Mouse (Mus musculus) cerebellum, adult 2 months (tissue): ENCODE data around the gene Mybpc2. TPM values are rescaled to one million over a fixed set of nuclear protein-coding genes. Genes with fewer than 3 reads are reported as not detected.

ENCODE experiments used
- DNase-seq, 2 experiments: peaks; one replicate each; pipeline ENCODE4 v3.0.0; 2021
- H3K27ac ChIP-seq: fragments of 200-500 bp; 2 replicates; pipeline ENCODE4 v1.5.1; 2012; ENCODE audit warnings: low read length, control low read depth, inconsistent platforms; ENCODE audit not compliant: insufficient read depth
- H3K27me3 ChIP-seq: fragments of 200-500 bp; 2 replicates; pipeline ENCODE4 v1.6.1; 2012; ENCODE audit warnings: inconsistent platforms, mild to moderate bottlenecking, low read length, moderate library complexity; ENCODE audit not compliant: control insufficient read depth, insufficient read depth
- H3K4me1 ChIP-seq: fragments of 200-500 bp; 2 replicates; pipeline ENCODE4 v1.6.1; 2011; ENCODE audit warnings: low read length; ENCODE audit not compliant: control insufficient read depth, insufficient read depth
- H3K4me3 ChIP-seq: fragments of 200-500 bp; replicated peaks from 2 replicates; pipeline ENCODE3; 2011; ENCODE audit warnings: mild to moderate bottlenecking, low read depth, low read length, control low read depth; ENCODE audit not compliant: insufficient read depth
- CTCF ChIP-seq: fragments of 200-500 bp; IDR thresholded peaks from 2 replicates; pipeline ENCODE4 v1.5.1; 2011; ENCODE audit warnings: low read depth, mild to moderate bottlenecking, control low read depth, low read length, moderate library complexity, borderline replicate concordance; ENCODE audit not compliant: insufficient read depth
- POLR2A ChIP-seq: fragments of 200-500 bp; IDR thresholded peaks from 2 replicates; pipeline ENCODE4 v1.6.1; 2011; ENCODE audit warnings: low read length, control low read depth, borderline replicate concordance; ENCODE audit not compliant: insufficient read depth
- WGBS: fragments of 180-500 bp; shearing (Covaris S2); methylation state at CpG from one replicate; pipeline ENCODE4 v1.1.7; 2018; 5-methylcytosine and 5-hydroxymethylcytosine counted together
- polyA plus RNA-seq: library from polyadenylated mRNA; depleted of rRNA; stranded (reverse); fragments of >200 nt; gene quantifications from 2 replicates; pipeline ENCODE4 v1.2.3, GENCODE M21; 2012

Gene Mybpc2
- polyA plus RNA-seq, 1 experiment = 0.18 TPM

DNA sequence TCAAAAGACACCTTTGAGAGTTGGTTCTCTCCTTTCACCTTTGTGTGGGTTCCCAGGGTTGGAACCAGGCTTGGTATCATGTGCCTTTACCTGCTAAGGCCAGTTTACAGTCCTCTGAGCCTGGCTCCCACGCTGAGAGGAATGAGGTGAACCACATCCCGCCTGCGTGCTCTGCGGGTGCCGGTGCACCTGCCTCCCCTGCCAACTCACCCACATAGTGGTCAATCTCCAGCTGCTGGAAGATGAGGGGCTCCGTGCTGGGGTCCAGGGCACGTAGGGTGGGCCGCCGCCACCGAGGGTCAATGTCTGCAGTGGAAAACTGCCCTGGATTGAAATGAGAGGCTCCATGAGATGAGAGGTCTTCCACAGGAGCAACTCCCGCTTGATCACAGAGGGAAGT lies 18.1 kb upstream of the Mybpc2 start:
- no peak for DNase-seq
- 95% methylated on average over 11 of the region's 11 CpGs for WGBS
- Histone ChIP-seq H3K27me3 (no peaks in the 10 kb centered on the region), H3K27ac (no peak overlapping the region), H3K4me1 (peaks cover 13% of the 10 kb centered on the region), H3K4me3 (no peak overlapping the region)
- TF ChIP-seq POLR2A (no peak), CTCF (no peak)

DNA sequence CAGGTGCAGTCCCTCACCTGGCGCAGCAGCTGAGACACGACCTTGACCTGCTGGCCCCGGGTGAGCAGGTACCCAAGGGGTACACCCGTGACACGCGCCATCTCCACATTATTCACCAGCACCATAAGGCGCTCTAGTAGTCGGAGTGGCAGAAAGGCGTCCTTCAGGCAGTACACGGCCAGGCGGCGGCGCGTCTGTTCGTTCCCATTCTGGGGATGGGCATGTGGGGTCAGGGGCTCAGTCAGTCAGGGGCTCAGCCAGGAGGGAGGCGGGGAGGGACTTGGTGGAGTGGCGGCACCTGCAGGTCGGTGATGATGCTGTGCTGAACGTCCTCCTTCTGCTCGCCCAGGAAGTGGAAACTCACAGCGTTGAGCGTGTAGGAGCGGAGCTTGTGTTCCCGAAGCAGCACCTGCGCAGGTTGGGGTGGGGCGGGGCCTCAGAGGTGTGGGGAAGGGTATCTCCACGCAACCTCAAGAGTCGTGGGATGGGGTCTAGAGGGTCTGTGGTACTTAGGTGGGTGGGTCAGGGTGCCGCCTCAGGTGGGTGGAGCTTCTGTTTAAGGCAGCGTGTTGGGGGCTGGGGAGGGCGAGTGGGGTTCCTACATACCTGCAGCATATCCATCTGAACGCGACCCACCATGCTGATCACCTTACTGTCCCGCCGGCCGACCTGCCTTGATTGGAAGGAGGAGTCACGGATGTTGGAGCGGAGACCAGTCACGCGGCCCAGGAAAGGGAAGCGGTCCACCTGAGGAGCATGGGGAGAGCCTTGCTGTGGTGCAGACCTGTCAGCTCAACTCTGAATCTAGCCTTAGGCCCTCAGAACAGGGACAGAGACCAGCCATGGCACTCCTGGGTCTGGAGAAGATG lies 14.5 kb upstream of the Mybpc2 start:
- TF ChIP-seq CTCF (no peak), POLR2A (no peak)
- WGBS = 92% methylated on average over 41 of the region's 41 CpGs
- peak in 1 of 2 experiments; percentile 19 for DNase-seq
- Histone ChIP-seq H3K27ac (no peak overlapping the region), H3K4me3 (no peak overlapping the region), H3K27me3 (no peaks in the 10 kb centered on the region), H3K4me1 (peaks cover 27% of the 10 kb centered on the region)

DNA sequence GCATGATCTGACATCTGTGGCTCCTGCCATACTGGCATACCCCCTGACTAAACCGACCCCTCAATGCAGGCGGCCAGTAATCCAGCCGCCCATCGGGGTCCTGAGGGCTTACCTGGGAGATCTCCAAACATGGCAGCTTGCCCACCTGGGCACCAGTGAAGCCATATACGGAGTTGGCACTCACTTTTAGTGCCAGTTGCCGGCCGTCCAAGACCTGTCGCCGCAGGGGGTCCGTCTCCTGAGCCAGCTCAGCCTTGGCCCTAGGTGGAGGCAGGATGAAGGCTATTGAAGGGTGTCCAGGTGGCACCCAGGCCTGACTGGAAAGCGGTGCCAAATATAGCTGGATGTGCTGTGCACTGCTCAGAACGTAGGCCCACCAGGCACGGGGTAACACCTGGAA lies 13.0 kb upstream of the Mybpc2 start:
- Histone ChIP-seq H3K27ac (no peak overlapping the region), H3K4me1 (peaks cover 27% of the 10 kb centered on the region), H3K4me3 (no peak overlapping the region), H3K27me3 (no peaks in the 10 kb centered on the region)
- 16% methylated on average over 13 of the region's 13 CpGs for WGBS
- no peak for TF ChIP-seq CTCF
- peak; percentile 79 to 80 for DNase-seq

DNA sequence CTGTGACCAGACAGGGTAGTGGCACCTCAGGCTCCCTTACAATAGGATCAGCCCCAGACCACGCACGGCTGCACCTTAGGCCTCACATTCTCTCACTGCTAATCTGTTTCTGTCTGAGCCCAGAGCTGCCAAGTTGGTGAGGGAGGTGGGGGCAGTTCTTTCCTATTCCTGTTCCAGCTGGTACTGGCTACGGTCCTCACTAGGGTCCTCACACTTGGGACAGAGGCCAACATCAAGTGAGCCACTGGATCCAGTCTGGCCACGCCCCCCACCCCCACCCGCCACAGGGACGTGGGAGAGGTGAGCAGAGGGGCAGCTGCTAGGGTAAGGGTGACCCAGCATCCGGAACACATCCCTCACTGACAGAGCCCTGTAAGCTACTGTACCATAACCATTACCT lies 12.6 kb upstream of the Mybpc2 start:
- DNase-seq = no peak
- no peak for TF ChIP-seq CTCF
- TF ChIP-seq POLR2A = no peak
- H3K27ac ChIP-seq = peak overlapping the region; percentile 70
- WGBS = 32% methylated on average over 7 of the region's 7 CpGs
- H3K27me3 ChIP-seq = no peaks in the 10 kb centered on the region
- H3K4me1 ChIP-seq = peaks cover 27% of the 10 kb centered on the region
- H3K4me3 ChIP-seq = no peak overlapping the region

DNA sequence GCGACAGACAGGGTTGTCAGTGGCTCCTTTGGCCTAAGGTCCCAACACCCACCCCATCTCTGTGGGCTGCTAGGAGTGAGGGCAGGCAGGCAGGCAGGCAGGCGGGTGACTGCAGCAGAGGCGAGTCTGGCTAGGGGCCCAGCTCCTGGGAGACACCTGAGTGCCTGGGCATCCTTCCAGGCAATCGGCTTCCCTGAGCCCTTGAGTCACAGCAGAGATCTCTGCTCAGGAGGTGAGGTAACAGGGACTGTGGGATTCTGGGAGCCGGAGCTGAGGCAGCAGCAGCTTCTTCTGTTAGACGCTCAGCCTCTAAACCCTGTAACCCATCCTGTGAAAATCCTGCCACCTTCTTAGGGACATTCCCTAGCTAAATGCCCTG lies 12.1 kb upstream of the Mybpc2 start:
- no peak for TF ChIP-seq POLR2A
- TF ChIP-seq CTCF = no peak
- WGBS = 23% methylated on average over 6 of the region's 6 CpGs
- peak; percentile 87 to 92 for DNase-seq
- H3K27ac ChIP-seq = peak overlapping the region; percentile 70
- peaks cover 27% of the 10 kb centered on the region for H3K4me1 ChIP-seq
- no peak overlapping the region for H3K4me3 ChIP-seq
- no peaks in the 10 kb centered on the region for H3K27me3 ChIP-seq

DNA sequence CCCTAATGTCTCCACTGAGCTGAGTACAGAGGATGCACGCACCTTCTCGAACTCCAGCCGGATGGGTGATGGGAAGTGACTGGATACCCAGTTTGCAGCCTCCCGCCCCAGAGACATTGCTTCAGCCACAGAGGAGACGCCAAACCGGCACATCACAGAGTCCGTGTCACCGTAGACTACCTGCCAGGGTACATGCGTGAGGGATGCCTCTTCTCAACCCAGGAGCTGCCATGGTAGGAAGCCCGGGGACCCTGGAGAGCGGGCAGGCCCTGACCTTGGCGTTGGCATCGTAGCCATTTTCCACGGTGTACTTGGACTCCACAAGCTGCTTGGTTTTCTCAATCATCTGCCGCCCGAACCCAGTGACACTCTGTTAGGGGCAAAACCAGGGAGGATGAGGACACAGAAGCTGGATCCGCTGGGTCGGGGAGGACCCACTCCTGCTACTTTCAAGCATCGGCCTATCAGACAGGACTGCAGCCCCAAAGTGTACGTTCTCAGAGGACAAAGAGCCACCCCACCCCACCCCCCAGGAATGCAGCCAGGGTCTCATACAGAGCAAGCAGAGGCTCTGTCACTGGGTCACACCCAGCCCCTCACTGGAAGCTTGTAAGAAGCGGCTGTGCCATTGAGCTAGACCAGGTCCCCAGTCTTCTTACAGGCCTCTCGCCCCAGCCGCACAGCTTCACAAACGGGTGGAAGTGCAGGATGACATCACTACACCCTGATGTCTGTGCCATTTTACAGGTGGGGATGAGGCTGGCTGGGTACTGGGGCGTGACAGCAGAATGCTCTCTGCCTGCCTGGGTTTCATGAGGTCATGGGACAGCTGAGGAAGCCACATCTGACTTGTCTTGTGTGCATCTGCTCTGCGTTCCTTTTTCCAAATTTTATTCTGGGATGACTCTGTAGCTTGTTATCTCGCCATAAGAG lies 11.5 kb upstream of the Mybpc2 start:
- WGBS = 87% methylated on average over 27 of the region's 27 CpGs
- DNase-seq = no peak
- peaks cover 27% of the 10 kb centered on the region for H3K4me1 ChIP-seq
- H3K27ac ChIP-seq = peak overlapping the region; percentile 14; the same call in 1 of the 2 replicates
- TF ChIP-seq CTCF = no peak
- no peak overlapping the region for H3K4me3 ChIP-seq
- no peaks in the 10 kb centered on the region for H3K27me3 ChIP-seq

DNA sequence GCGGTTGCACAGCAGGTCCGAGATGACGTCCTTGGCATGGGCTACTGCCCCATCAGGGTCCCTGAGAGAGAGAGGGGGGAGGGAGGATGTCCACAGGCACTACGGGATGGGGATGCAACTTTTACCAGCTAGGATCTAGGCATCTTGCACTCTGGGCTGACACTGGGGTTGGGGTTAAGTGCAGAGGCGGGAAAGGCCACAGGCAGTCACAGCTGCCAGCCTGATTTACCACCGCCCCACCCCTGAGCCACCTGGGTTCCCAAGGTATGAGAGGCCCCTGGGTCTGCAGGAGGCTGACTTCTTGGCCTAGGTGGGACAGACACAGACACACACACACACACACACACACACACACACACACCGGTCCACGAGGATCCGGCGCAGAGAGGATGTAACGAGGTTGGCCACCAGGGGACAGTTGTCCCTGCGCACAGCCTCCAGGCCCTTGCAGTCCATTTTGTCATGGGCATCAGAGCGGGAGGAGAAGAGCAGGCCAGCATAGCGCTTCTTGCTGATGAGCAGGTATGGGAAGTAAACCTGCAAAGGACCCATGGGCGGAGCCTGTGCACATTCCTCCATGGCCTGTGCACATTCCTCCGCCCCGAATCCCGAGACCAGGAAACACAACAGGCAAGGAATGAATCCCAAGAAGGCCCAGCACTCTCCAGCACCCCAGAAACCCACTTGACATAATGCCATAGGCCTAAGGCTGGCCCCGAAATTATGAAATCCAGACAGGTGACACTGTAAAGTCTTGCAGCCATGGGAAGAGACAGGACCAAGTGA lies 10.4 kb upstream of the Mybpc2 start:
- WGBS = 85% methylated on average over 19 of the region's 19 CpGs
- TF ChIP-seq POLR2A (no peak), CTCF (no peak)
- Histone ChIP-seq H3K27me3 (no peaks in the 10 kb centered on the region), H3K4me3 (no peak overlapping the region), H3K4me1 (peaks cover 27% of the 10 kb centered on the region), H3K27ac (no peak overlapping the region)
- DNase-seq = no peak

DNA sequence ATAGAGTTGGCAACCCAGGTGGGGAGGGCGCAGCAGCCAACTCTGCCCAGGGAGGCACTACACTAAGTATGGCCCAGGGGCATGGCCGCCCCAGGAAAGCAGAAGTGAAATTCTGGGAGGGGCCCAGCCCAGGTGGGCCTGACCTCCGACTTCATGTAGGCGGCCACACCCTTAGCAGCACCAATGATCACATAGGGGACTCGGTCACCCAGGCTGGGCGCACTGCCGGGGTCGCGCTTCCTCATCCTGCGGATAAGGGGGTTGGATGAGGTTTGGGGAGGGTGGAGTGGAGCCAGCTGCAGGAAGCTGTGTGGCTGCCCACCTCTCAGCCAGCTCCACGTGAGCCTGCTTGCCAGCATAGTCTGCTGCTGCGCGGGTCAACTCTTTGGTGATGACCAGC lies 9.8 kb upstream of the Mybpc2 start:
- 80% methylated on average over 13 of the region's 13 CpGs for WGBS
- no peak for DNase-seq
- no peak for TF ChIP-seq POLR2A
- no peak for TF ChIP-seq CTCF
- Histone ChIP-seq H3K4me1 (peaks cover 27% of the 10 kb centered on the region), H3K4me3 (no peak overlapping the region), H3K27ac (no peak overlapping the region), H3K27me3 (no peaks in the 10 kb centered on the region)
